Mouse (Mus musculus): ENCODE results near the gene Leng9. TPM values are rescaled to one million over a fixed set of nuclear protein-coding genes. Genes with fewer than 3 reads are reported as not detected.
A peak's percentile ranks its signal among the peaks of the same experiment; 100 is the strongest.

The Leng9 gene
- polyA plus RNA-seq, 1 experiment = 0.73 TPM

DNA sequence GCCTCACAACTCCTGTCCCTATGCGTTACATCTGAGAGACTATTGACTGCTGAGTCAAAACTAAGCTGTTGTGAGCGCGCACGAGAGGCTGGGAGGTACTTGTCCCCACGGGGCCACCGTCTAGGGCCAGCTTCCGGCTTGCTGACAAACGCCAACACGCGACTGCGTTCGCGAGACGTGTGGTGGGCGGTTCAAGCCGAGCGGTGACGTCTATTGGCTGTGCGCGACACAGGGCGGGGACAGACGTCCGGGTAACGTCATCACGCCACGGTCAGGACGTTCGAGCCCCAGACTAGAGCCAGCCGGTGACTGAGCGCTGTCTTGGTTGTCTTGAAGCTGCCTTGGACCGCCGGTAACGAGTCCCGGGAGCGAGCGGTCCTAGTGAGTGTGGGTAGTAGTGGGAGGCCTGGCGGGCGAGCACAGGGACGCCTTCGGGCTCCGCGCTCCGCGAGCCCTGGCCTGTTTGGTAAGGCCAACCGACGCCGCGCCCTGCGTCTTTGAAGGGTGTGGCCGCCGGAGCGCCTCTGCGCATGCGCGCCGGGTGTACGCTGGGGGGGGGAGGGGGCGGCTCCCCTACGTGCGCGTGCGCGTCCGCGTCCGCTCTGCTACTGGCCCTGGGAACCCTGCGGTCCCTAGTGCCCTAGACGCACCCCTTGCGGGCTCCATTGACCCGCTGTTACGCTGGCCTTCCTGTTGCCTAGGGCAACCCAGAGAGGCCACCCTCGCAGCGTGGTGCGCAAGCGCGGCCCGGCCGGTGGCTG, 13.2 kb downstream of the Leng9 start, which contains the start of gene Leng8:
Gene Leng8 (plus strand): TSS at position 269 of the 761 bp plus-strand sequence.
- no peaks in the 10 kb centered on the region for H3K9me3 ChIP-seq (replicated peaks; ENCODE audit: control insufficient read depth, insufficient read depth, low read length, poor library complexity, severe bottlenecking)
- TF ChIP-seq CTCF (IDR thresholded peaks at IDR 0.05; ENCODE audit: low read depth, low read length) (no peak), POLR2A (IDR thresholded peaks at IDR 0.05; ENCODE audit: insufficient read depth, low read length) (peak; percentile 28), EP300 (IDR thresholded peaks at IDR 0.05; ENCODE audit: insufficient read depth, low read depth, low read length) (peak; percentile 71; the same call in 1 of the 2 replicates)
- no peaks in the 10 kb centered on the region for H3K4me1 ChIP-seq (ENCODE audit: control insufficient read depth, insufficient read depth, low read length)
- H3K4me3 ChIP-seq (ENCODE audit: low read depth, low read length) = peak within 1 kb of the TSS; percentile 92
- peak within 1 kb of the TSS; percentile 64 for H3K27ac ChIP-seq (ENCODE audit: insufficient read depth, low read length)
- no peaks in the 10 kb centered on the region for H3K27me3 ChIP-seq (ENCODE audit: control insufficient read depth, insufficient read depth, low read length, poor library complexity, severe bottlenecking)
- H3K36me3 ChIP-seq (ENCODE audit: control insufficient read depth, insufficient read depth, low read length, poor library complexity, severe bottlenecking) = peaks cover 33% of the 10 kb centered on the region
- H3K9ac ChIP-seq (ENCODE audit: low read depth, poor library complexity, severe bottlenecking) = peak within 1 kb of the TSS; percentile 69

DNA sequence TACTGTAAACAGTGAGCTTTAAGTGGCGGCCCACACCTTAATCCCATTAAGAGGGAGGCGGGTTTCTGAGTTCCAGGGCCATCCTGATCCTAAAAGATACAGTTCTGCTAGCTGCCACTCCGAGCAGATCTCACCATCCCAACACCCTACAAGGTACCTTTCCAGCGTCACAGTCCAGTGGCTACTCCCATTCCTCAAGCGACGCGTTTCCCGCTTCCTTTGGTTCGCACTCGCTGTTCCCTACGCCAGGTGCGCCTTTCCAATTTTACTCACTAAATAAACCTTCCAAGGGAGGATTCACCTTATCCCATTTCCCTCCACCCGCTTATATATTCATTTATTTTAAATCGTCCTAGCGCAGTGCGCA, 13.8 kb downstream of the Leng9 start:
- Histone ChIP-seq H3K4me3 (ENCODE audit: low read depth, low read length) (peak overlapping the region; percentile 80), H3K27me3 (ENCODE audit: control insufficient read depth, insufficient read depth, low read length, poor library complexity, severe bottlenecking) (no peaks in the 10 kb centered on the region), H3K27ac (ENCODE audit: insufficient read depth, low read length) (peak overlapping the region; percentile 8), H3K9me3 (replicated peaks; ENCODE audit: control insufficient read depth, insufficient read depth, low read length, poor library complexity, severe bottlenecking) (no peaks in the 10 kb centered on the region), H3K9ac (ENCODE audit: low read depth, poor library complexity, severe bottlenecking) (peak overlapping the region; percentile 59), H3K4me1 (ENCODE audit: control insufficient read depth, insufficient read depth, low read length) (no peaks in the 10 kb centered on the region), H3K36me3 (ENCODE audit: control insufficient read depth, insufficient read depth, low read length, poor library complexity, severe bottlenecking) (peaks cover 27% of the 10 kb centered on the region)
- TF ChIP-seq EP300 (IDR thresholded peaks at IDR 0.05; ENCODE audit: insufficient read depth, low read depth, low read length) (no peak), POLR2A (IDR thresholded peaks at IDR 0.05; ENCODE audit: insufficient read depth, low read length) (no peak)

DNA sequence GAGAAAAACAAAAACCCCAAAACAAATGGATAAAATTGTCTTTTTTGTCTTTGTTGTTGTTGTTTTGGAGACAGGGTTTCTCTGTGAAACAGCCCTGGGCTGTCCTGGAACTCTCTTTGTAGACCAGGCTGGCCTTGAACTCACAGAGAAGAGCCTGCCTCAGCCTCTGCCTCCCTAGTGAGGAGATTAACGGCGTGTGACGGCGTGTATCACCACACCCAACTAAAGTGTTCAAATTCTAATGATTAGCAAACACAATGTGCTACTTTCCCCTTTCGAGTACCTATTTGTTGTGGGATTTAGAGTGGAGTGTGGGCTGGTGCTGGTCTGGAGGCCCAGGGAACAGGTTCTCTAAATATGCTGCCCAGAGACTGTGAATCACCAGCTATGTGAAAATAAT, 15.3 kb downstream of the Leng9 start:
- TF ChIP-seq CTCF (IDR thresholded peaks at IDR 0.05; ENCODE audit: low read depth, low read length) (no peak), EP300 (IDR thresholded peaks at IDR 0.05; ENCODE audit: insufficient read depth, low read depth, low read length) (no peak), POLR2A (IDR thresholded peaks at IDR 0.05; ENCODE audit: insufficient read depth, low read length) (no peak)
- Histone ChIP-seq H3K4me1 (ENCODE audit: control insufficient read depth, insufficient read depth, low read length) (peaks cover 4% of the 10 kb centered on the region), H3K9me3 (replicated peaks; ENCODE audit: control insufficient read depth, insufficient read depth, low read length, poor library complexity, severe bottlenecking) (no peaks in the 10 kb centered on the region), H3K27ac (ENCODE audit: insufficient read depth, low read length) (no peak overlapping the region), H3K9ac (ENCODE audit: low read depth, poor library complexity, severe bottlenecking) (no peak overlapping the region), H3K27me3 (ENCODE audit: control insufficient read depth, insufficient read depth, low read length, poor library complexity, severe bottlenecking) (no peaks in the 10 kb centered on the region), H3K4me3 (ENCODE audit: low read depth, low read length) (no peak overlapping the region), H3K36me3 (ENCODE audit: control insufficient read depth, insufficient read depth, low read length, poor library complexity, severe bottlenecking) (peaks cover 14% of the 10 kb centered on the region)

DNA sequence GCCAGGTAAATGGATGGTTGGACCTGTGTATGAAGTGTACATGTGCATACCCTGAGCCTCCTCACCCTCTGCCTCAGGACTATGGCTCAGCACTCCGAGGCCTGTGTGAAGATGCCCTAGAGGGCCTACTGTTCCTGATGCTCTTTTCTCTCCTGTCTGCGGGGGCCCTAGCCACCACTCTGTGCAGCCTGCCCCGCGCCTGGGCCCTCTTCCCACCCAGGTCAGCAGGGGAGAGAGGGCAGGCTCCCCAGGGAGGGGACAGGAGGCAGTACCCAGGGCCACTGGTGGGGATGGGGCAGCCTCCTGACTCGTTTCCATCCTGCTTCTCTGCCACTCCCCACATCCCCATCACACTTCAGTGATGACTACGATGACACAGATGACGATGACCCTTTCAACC, 17.2 kb downstream of the Leng9 start:
- Histone ChIP-seq H3K27me3 (ENCODE audit: control insufficient read depth, insufficient read depth, low read length, poor library complexity, severe bottlenecking) (no peaks in the 10 kb centered on the region), H3K4me1 (ENCODE audit: control insufficient read depth, insufficient read depth, low read length) (peaks cover 4% of the 10 kb centered on the region), H3K4me3 (ENCODE audit: low read depth, low read length) (no peak overlapping the region), H3K9me3 (replicated peaks; ENCODE audit: control insufficient read depth, insufficient read depth, low read length, poor library complexity, severe bottlenecking) (no peaks in the 10 kb centered on the region), H3K36me3 (ENCODE audit: control insufficient read depth, insufficient read depth, low read length, poor library complexity, severe bottlenecking) (no peaks in the 10 kb centered on the region), H3K27ac (ENCODE audit: insufficient read depth, low read length) (no peak overlapping the region), H3K9ac (ENCODE audit: low read depth, poor library complexity, severe bottlenecking) (no peak overlapping the region)
- TF ChIP-seq EP300 (IDR thresholded peaks at IDR 0.05; ENCODE audit: insufficient read depth, low read depth, low read length) (no peak), POLR2A (IDR thresholded peaks at IDR 0.05; ENCODE audit: insufficient read depth, low read length) (no peak), CTCF (IDR thresholded peaks at IDR 0.05; ENCODE audit: low read depth, low read length) (no peak)

DNA sequence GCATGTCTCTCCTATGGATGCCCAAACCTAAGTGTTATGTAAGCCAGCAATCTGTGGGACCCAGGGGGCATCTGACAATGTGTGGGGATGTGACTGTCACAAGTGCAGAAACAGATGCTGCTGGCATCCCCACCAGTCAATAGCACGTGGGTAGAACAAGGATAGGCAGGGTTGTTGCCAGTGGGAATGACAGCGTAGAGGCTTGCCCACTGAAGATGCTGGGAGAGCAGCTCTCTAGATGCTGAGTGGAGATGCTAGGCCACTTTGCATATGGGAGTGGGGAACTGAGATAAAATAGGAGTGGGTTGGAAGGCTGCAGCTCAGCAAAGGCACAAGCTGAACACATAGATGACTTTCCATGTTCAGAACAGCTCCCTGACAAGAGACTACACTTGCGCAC, 17.6 kb downstream of the Leng9 start:
- Histone ChIP-seq H3K27ac (ENCODE audit: insufficient read depth, low read length) (no peak overlapping the region), H3K4me3 (ENCODE audit: low read depth, low read length) (no peak overlapping the region), H3K36me3 (ENCODE audit: control insufficient read depth, insufficient read depth, low read length, poor library complexity, severe bottlenecking) (no peaks in the 10 kb centered on the region), H3K9me3 (replicated peaks; ENCODE audit: control insufficient read depth, insufficient read depth, low read length, poor library complexity, severe bottlenecking) (no peaks in the 10 kb centered on the region), H3K27me3 (ENCODE audit: control insufficient read depth, insufficient read depth, low read length, poor library complexity, severe bottlenecking) (no peaks in the 10 kb centered on the region), H3K9ac (ENCODE audit: low read depth, poor library complexity, severe bottlenecking) (no peak overlapping the region), H3K4me1 (ENCODE audit: control insufficient read depth, insufficient read depth, low read length) (peaks cover 4% of the 10 kb centered on the region)
- TF ChIP-seq POLR2A (IDR thresholded peaks at IDR 0.05; ENCODE audit: insufficient read depth, low read length) (no peak), CTCF (IDR thresholded peaks at IDR 0.05; ENCODE audit: low read depth, low read length) (no peak), EP300 (IDR thresholded peaks at IDR 0.05; ENCODE audit: insufficient read depth, low read depth, low read length) (no peak)

DNA sequence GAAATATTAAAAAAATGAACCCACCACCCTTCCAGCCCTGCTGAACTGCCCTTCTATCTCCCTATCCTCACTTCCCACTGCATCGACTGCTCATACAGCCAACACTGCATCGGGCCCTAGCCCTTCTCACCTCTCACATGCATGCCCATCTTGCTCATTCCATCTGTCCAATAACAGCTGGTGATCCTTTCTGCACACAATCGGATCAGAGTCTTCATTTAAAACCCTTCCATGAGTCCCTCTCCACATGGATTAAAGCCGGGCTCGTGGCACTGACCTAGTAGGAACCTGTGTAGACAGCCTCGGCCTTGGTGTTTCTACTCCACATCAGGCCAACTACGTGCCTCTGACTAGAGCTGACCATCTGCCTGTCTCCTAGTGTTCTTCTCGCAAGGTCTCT, 18.2 kb downstream of the Leng9 start:
- H3K27ac ChIP-seq (ENCODE audit: insufficient read depth, low read length) = no peak overlapping the region
- H3K36me3 ChIP-seq (ENCODE audit: control insufficient read depth, insufficient read depth, low read length, poor library complexity, severe bottlenecking) = 0 out of 2 replicates have a peak, but pooled peaks cover 2% of the 10 kb centered on the region
- no peaks in the 10 kb centered on the region for H3K27me3 ChIP-seq (ENCODE audit: control insufficient read depth, insufficient read depth, low read length, poor library complexity, severe bottlenecking)
- peaks cover 4% of the 10 kb centered on the region for H3K4me1 ChIP-seq (ENCODE audit: control insufficient read depth, insufficient read depth, low read length)
- no peak overlapping the region for H3K9ac ChIP-seq (ENCODE audit: low read depth, poor library complexity, severe bottlenecking)
- H3K9me3 ChIP-seq (replicated peaks; ENCODE audit: control insufficient read depth, insufficient read depth, low read length, poor library complexity, severe bottlenecking) = no peaks in the 10 kb centered on the region
- H3K4me3 ChIP-seq (ENCODE audit: low read depth, low read length) = no peak overlapping the region
- TF ChIP-seq EP300 (IDR thresholded peaks at IDR 0.05; ENCODE audit: insufficient read depth, low read depth, low read length) = no peak
- TF ChIP-seq POLR2A (IDR thresholded peaks at IDR 0.05; ENCODE audit: insufficient read depth, low read length) = no peak
- no peak for TF ChIP-seq CTCF (IDR thresholded peaks at IDR 0.05; ENCODE audit: low read depth, low read length)

All from ES-Bruce4 (cell line).